ENCODE assay signal across 25 mouse cellular contexts in genomic region chr15:101542543-101542942, GRCm38 (mm10). TPM values are rescaled to one million over a fixed set of nuclear protein-coding genes. Genes with fewer than 3 reads are reported as not detected.
A peak's percentile ranks its signal among the peaks of the same experiment; 100 is the strongest.
DNase-seq lines count a peak whose midpoint lies in the region; ATAC-seq and TF ChIP-seq lines count a peak whose summit lies in the region.
"Had no signal": no experiment of that assay in that cellular context is flagged by ENCODE, and none has a peak within 500 bp of the region (broad histone marks: within the 10 kb centered on the region; RNA-seq: fewer than 3 reads in every experiment).

No protein-coding gene starts in this region.

- H3K9me3 ChIP-seq in hindbrain, postnatal 0 days (ENCODE audit: low read length) = no peaks in the 10 kb centered on the region
- H3K9me3 ChIP-seq in hindbrain, embryonic 11.5 days (ENCODE audit: control insufficient read depth, low read length) = no peaks in the 10 kb centered on the region
- H3K9me3 ChIP-seq in lung, postnatal 0 days (ENCODE audit: low read length) = no peaks in the 10 kb centered on the region
- no peaks in the 10 kb centered on the region for H3K9me3 ChIP-seq in stomach, postnatal 0 days (ENCODE audit: control insufficient read depth, low read length)
- H3K9me3 ChIP-seq: embryonic facial prominence, embryonic 13.5 days; heart, embryonic 10.5 days; lung, embryonic 15.5 days; megakaryocyte, embryonic 14.5 days; neural tube, embryonic 12.5 days had no signal

- H3K4me3 ChIP-seq in hindbrain, postnatal 0 days (ENCODE audit: low read length) = no peak overlapping the region
- H3K4me3 ChIP-seq in hindbrain, embryonic 11.5 days (ENCODE audit: low read depth, low read length) = no peak overlapping the region
- no peak overlapping the region for H3K4me3 ChIP-seq in lung, postnatal 0 days (ENCODE audit: low read depth, low read length)
- H3K4me3 ChIP-seq in stomach, postnatal 0 days (ENCODE audit: low read depth, low read length) = no peak overlapping the region
- H3K4me3 ChIP-seq: embryonic facial prominence, embryonic 13.5 days; heart, embryonic 10.5 days; left cerebral cortex, adult 2 months; lung, embryonic 15.5 days; megakaryocyte, embryonic 14.5 days; neural tube, embryonic 12.5 days had no signal

- no peak overlapping the region for H3K27ac ChIP-seq in hindbrain, postnatal 0 days
- no peak overlapping the region for H3K27ac ChIP-seq in hindbrain, embryonic 11.5 days (ENCODE audit: low read depth, low read length)
- H3K27ac ChIP-seq in lung, postnatal 0 days (ENCODE audit: low read length) = no peak overlapping the region
- no peak overlapping the region for H3K27ac ChIP-seq in stomach, postnatal 0 days (replicated peaks)
- H3K27ac ChIP-seq: embryonic facial prominence, embryonic 13.5 days; heart, embryonic 10.5 days; left cerebral cortex, adult 2 months; lung, embryonic 15.5 days; neural tube, embryonic 12.5 days had no signal

- 67% methylated on average over 9 of the region's 9 CpGs for WGBS in hindbrain, postnatal 0 days
- 52% methylated on average over 9 of the region's 9 CpGs for WGBS in hindbrain, embryonic 11.5 days
- 62% methylated on average over 9 of the region's 9 CpGs for WGBS in lung, postnatal 0 days
- WGBS in stomach, postnatal 0 days = 60% methylated on average over 9 of the region's 9 CpGs

- no peaks in the 10 kb centered on the region for H3K4me1 ChIP-seq in hindbrain, postnatal 0 days (ENCODE audit: insufficient read depth, low read length)
- H3K4me1 ChIP-seq in hindbrain, embryonic 11.5 days (replicated peaks; ENCODE audit: control insufficient read depth, insufficient read depth, low read length) = no peaks in the 10 kb centered on the region
- H3K4me1 ChIP-seq in lung, postnatal 0 days (ENCODE audit: insufficient read depth, low read depth, low read length) = no peaks in the 10 kb centered on the region
- H3K4me1 ChIP-seq in stomach, postnatal 0 days (replicated peaks; ENCODE audit: control insufficient read depth, insufficient read depth) = no peaks in the 10 kb centered on the region
- H3K4me1 ChIP-seq: megakaryocyte, embryonic 14.5 days had no signal

- DNase-seq in CD4-positive, CD25-positive, alpha-beta regulatory T cell, adult 2 months (ENCODE audit: low read depth, low spot score) = peak; percentile 3
- DNase-seq in hindbrain, postnatal 0 days (ENCODE audit: low spot score) = no peak
- DNase-seq in hindbrain, embryonic 11.5 days (ENCODE audit: low spot score) = no peak
- DNase-seq in lung, postnatal 0 days (ENCODE audit: low spot score) = no peak
- DNase-seq in lung, postnatal 14 days = no peak
- peak; percentile 27 for DNase-seq in stomach, postnatal 0 days (ENCODE audit: low spot score)
- DNase-seq in adipocyte (ENCODE audit: low spot score) = no peak
- DNase-seq: adrenal gland, postnatal 36 days; cerebellum, adult 9-11 months; gastrocnemius, postnatal 25 days; heart, postnatal 36 days; kidney, adult 18-20 months; right cerebral cortex, postnatal 25 days; thymus, adult 2 months had no signal

- no peaks in the 10 kb centered on the region for H3K27me3 ChIP-seq in hindbrain, postnatal 0 days (ENCODE audit: insufficient read depth, low read length)
- H3K27me3 ChIP-seq in hindbrain, embryonic 11.5 days (ENCODE audit: control insufficient read depth, insufficient read depth, low read length) = no peaks in the 10 kb centered on the region
- H3K27me3 ChIP-seq in lung, postnatal 0 days (replicated peaks; ENCODE audit: insufficient read depth, low read length) = no peaks in the 10 kb centered on the region
- H3K27me3 ChIP-seq in stomach, postnatal 0 days (ENCODE audit: control insufficient read depth, insufficient read depth, low read length) = no peaks in the 10 kb centered on the region
- H3K27me3 ChIP-seq: embryonic facial prominence, embryonic 13.5 days; lung, embryonic 15.5 days; neural tube, embryonic 12.5 days had no signal

- ATAC-seq in CD4-positive, CD25-positive, alpha-beta regulatory T cell, adult 4 months = no peak
- no peak for ATAC-seq in hindbrain, postnatal 0 days
- ATAC-seq in hindbrain, embryonic 11.5 days (ENCODE audit: low FRiP score) = no peak
- no peak for ATAC-seq in lung, postnatal 0 days
- ATAC-seq in stomach, postnatal 0 days (ENCODE audit: low FRiP score, low TSS enrichment) = no peak

- H3K4me2 ChIP-seq in hindbrain, postnatal 0 days (ENCODE audit: low read depth, low read length) = no peak overlapping the region
- H3K4me2 ChIP-seq in hindbrain, embryonic 11.5 days (replicated peaks; ENCODE audit: low read depth, low read length) = no peak overlapping the region
- H3K4me2 ChIP-seq in lung, postnatal 0 days (replicated peaks; ENCODE audit: low read depth, low read length) = no peak overlapping the region
- no peak overlapping the region for H3K4me2 ChIP-seq in stomach, postnatal 0 days (replicated peaks; ENCODE audit: low read depth)
- H3K4me2 ChIP-seq: lung, embryonic 15.5 days; neural tube, embryonic 12.5 days had no signal

- no peak for TF ChIP-seq EP300 in lung, postnatal 0 days (IDR thresholded peaks at IDR 0.05)
- TF ChIP-seq EP300 in stomach, postnatal 0 days (optimal IDR thresholded peaks at IDR 0.05) = no peak

- peak; percentile 16; the same call in 1 of the 2 replicates for TF ChIP-seq CTCF in hindbrain, postnatal 0 days (IDR thresholded peaks at IDR 0.05; ENCODE audit: low read depth)
- peak; percentile 9; the same call in 1 of the 2 replicates for TF ChIP-seq CTCF in lung, postnatal 0 days (IDR thresholded peaks at IDR 0.05)
- TF ChIP-seq CTCF in stomach, postnatal 0 days (IDR thresholded peaks at IDR 0.05; ENCODE audit: low read depth) = peak; percentile 49; the same call in 1 of the 2 replicates

- no peak overlapping the region for H3K9ac ChIP-seq in hindbrain, postnatal 0 days (replicated peaks; ENCODE audit: low read length)
- H3K9ac ChIP-seq in hindbrain, embryonic 11.5 days (ENCODE audit: low read depth, low read length) = no peak overlapping the region
- H3K9ac ChIP-seq in lung, postnatal 0 days (replicated peaks; ENCODE audit: low read depth) = no peak overlapping the region
- no peak overlapping the region for H3K9ac ChIP-seq in stomach, postnatal 0 days (ENCODE audit: low read length)
- H3K9ac ChIP-seq: embryonic facial prominence, embryonic 13.5 days; lung, embryonic 15.5 days; neural tube, embryonic 12.5 days had no signal

- H3K36me3 ChIP-seq in hindbrain, postnatal 0 days (ENCODE audit: insufficient read depth, low read length) = no peaks in the 10 kb centered on the region
- H3K36me3 ChIP-seq in hindbrain, embryonic 11.5 days (ENCODE audit: control insufficient read depth, insufficient read depth, low read length) = no peaks in the 10 kb centered on the region
- H3K36me3 ChIP-seq in lung, postnatal 0 days (ENCODE audit: insufficient read depth, low read length) = no peaks in the 10 kb centered on the region
- H3K36me3 ChIP-seq in stomach, postnatal 0 days (ENCODE audit: control insufficient read depth, insufficient read depth, low read length) = no peaks in the 10 kb centered on the region
- H3K36me3 ChIP-seq: embryonic facial prominence, embryonic 13.5 days; heart, embryonic 10.5 days; lung, embryonic 15.5 days; neural tube, embryonic 12.5 days had no signal

RNA-seq across cellular contexts. Expression of gene Krt82, which starts 7.9 kb away (rescaled TPM):
- polyA plus RNA-seq in CD4-positive, CD25-positive, alpha-beta regulatory T cell, adult 4 months (2017; shearing (Covaris generic)) = not detected
- total RNA-seq in hindbrain, postnatal 0 days (2014; rRNA removed) = not detected in 2 replicates
- not detected in 2 replicates for polyA plus RNA-seq in hindbrain, postnatal 0 days (2015; fragmentation: Nextera tagmentation; extraction: Ambion mirVana)
- polyA plus RNA-seq in hindbrain, embryonic 11.5 days (2014; fragmentation: Nextera tagmentation; extraction: Ambion mirVana) = not detected in 2 replicates
- polyA plus RNA-seq in lung, postnatal 0 days (2015; fragmentation: Nextera tagmentation; extraction: Ambion mirVana) = not detected in 2 replicates
- polyA plus RNA-seq in stomach, postnatal 0 days (2015; fragmentation: Nextera tagmentation; extraction: Ambion mirVana) = 0.06 TPM in 1 of 2 replicates, not detected in the other
- total RNA-seq: adrenal gland, postnatal 36 days; gastrocnemius, postnatal 25 days; heart, postnatal 36 days; layer of hippocampus, adult 18-20 months; left cerebral cortex, adult 2 months; MEL had no signal
- polyA plus RNA-seq: embryonic facial prominence, embryonic 13.5 days; forebrain, embryonic 11.5 days; heart, embryonic 10.5 days; limb, embryonic 14.5 days; lung, embryonic 15.5 days; neural tube, embryonic 12.5 days had no signal

RNA-seq across cellular contexts. Expression of gene Krt84, which starts 9.9 kb away (rescaled TPM):
- polyA plus RNA-seq in CD4-positive, CD25-positive, alpha-beta regulatory T cell, adult 4 months (2017; shearing (Covaris generic)) = not detected
- not detected in 2 replicates for total RNA-seq in hindbrain, postnatal 0 days (2014; rRNA removed)
- polyA plus RNA-seq in hindbrain, postnatal 0 days (2015; fragmentation: Nextera tagmentation; extraction: Ambion mirVana) = not detected in 2 replicates
- polyA plus RNA-seq in hindbrain, embryonic 11.5 days (2014; fragmentation: Nextera tagmentation; extraction: Ambion mirVana) = not detected in 2 replicates
- not detected in 2 replicates for polyA plus RNA-seq in lung, postnatal 0 days (2015; fragmentation: Nextera tagmentation; extraction: Ambion mirVana)
- polyA plus RNA-seq in stomach, postnatal 0 days (2015; fragmentation: Nextera tagmentation; extraction: Ambion mirVana) = 0.10 and 0.15 TPM in 2 replicates
- total RNA-seq: adrenal gland, postnatal 36 days; gastrocnemius, postnatal 25 days; heart, postnatal 36 days; layer of hippocampus, adult 18-20 months; left cerebral cortex, adult 2 months; MEL had no signal
- polyA plus RNA-seq: embryonic facial prominence, embryonic 13.5 days; forebrain, embryonic 11.5 days; heart, embryonic 10.5 days; lung, embryonic 15.5 days; neural tube, embryonic 12.5 days had no signal

RNA-seq across cellular contexts. Expression of gene Krt90, which starts 20.2 kb away (rescaled TPM):
- polyA plus RNA-seq in CD4-positive, CD25-positive, alpha-beta regulatory T cell, adult 4 months (2017; shearing (Covaris generic)) = not detected
- total RNA-seq in hindbrain, postnatal 0 days (2014; rRNA removed) = 0.11 TPM in 1 of 2 replicates, not detected in the other
- 0.11 and 0.26 TPM in 2 replicates for polyA plus RNA-seq in hindbrain, postnatal 0 days (2015; fragmentation: Nextera tagmentation; extraction: Ambion mirVana)
- polyA plus RNA-seq in hindbrain, embryonic 11.5 days (2014; fragmentation: Nextera tagmentation; extraction: Ambion mirVana) = 0.07 and 0.42 TPM in 2 replicates
- 0.05 and 0.14 TPM in 2 replicates for polyA plus RNA-seq in lung, postnatal 0 days (2015; fragmentation: Nextera tagmentation; extraction: Ambion mirVana)
- polyA plus RNA-seq in stomach, postnatal 0 days (2015; fragmentation: Nextera tagmentation; extraction: Ambion mirVana) = 0.18 and 0.21 TPM in 2 replicates
- total RNA-seq: adrenal gland, postnatal 36 days; gastrocnemius, postnatal 25 days; heart, postnatal 36 days; layer of hippocampus, adult 18-20 months; left cerebral cortex, adult 2 months; MEL had no signal

RNA-seq across cellular contexts. Expression of gene Gm49425, which starts 25.5 kb away (rescaled TPM):
- not detected for polyA plus RNA-seq in CD4-positive, CD25-positive, alpha-beta regulatory T cell, adult 4 months (2017; shearing (Covaris generic))
- total RNA-seq in hindbrain, postnatal 0 days (2014; rRNA removed) = not detected in 2 replicates
- not detected in 2 replicates for polyA plus RNA-seq in hindbrain, postnatal 0 days (2015; fragmentation: Nextera tagmentation; extraction: Ambion mirVana)
- not detected in 2 replicates for polyA plus RNA-seq in hindbrain, embryonic 11.5 days (2014; fragmentation: Nextera tagmentation; extraction: Ambion mirVana)
- not detected in 2 replicates for polyA plus RNA-seq in lung, postnatal 0 days (2015; fragmentation: Nextera tagmentation; extraction: Ambion mirVana)
- polyA plus RNA-seq in stomach, postnatal 0 days (2015; fragmentation: Nextera tagmentation; extraction: Ambion mirVana) = not detected in 2 replicates
- total RNA-seq: adrenal gland, postnatal 36 days; gastrocnemius, postnatal 25 days; heart, postnatal 36 days; layer of hippocampus, adult 18-20 months; left cerebral cortex, adult 2 months; MEL had no signal
- polyA plus RNA-seq: embryonic facial prominence, embryonic 13.5 days; forebrain, embryonic 11.5 days; heart, embryonic 10.5 days; lung, embryonic 15.5 days; neural tube, embryonic 12.5 days had no signal

RNA-seq across cellular contexts. Expression of gene Krt75, which starts 31.2 kb away (rescaled TPM):
- polyA plus RNA-seq in CD4-positive, CD25-positive, alpha-beta regulatory T cell, adult 4 months (2017; shearing (Covaris generic)) = not detected
- 0.10 and 0.47 TPM in 2 replicates for total RNA-seq in hindbrain, postnatal 0 days (2014; rRNA removed)
- 0.09 and 0.15 TPM in 2 replicates for polyA plus RNA-seq in hindbrain, postnatal 0 days (2015; fragmentation: Nextera tagmentation; extraction: Ambion mirVana)
- 0.04 and 0.05 TPM in 2 replicates for polyA plus RNA-seq in hindbrain, embryonic 11.5 days (2014; fragmentation: Nextera tagmentation; extraction: Ambion mirVana)
- not detected in 2 replicates for polyA plus RNA-seq in lung, postnatal 0 days (2015; fragmentation: Nextera tagmentation; extraction: Ambion mirVana)
- polyA plus RNA-seq in stomach, postnatal 0 days (2015; fragmentation: Nextera tagmentation; extraction: Ambion mirVana) = 0.57 and 0.94 TPM in 2 replicates
- total RNA-seq: adrenal gland, postnatal 36 days; gastrocnemius, postnatal 25 days; heart, postnatal 36 days; layer of hippocampus, adult 18-20 months; left cerebral cortex, adult 2 months; MEL had no signal
- polyA plus RNA-seq: forebrain, embryonic 11.5 days; neural tube, embryonic 12.5 days had no signal

Comparison
In these comparisons a context has a peak if more than half of its experiments do, and no peak if none do; other contexts are left out.
1. DNase-seq: peak in CD4-positive, CD25-positive, alpha-beta regulatory T cell, adult 2 months (single experiment) and stomach, postnatal 0 days (single experiment); none in hindbrain, postnatal 0 days (single experiment), hindbrain, embryonic 11.5 days (single experiment), lung, postnatal 0 days (single experiment), lung, postnatal 14 days (single experiment) and adipocyte (single experiment).
2. Peak in every context shown above with its lines, with median percentiles within 50 percentile points of each other: CTCF ChIP-seq.